Mouse (Mus musculus): ENCODE data around the gene Slc6a16.
A peak's percentile ranks its signal among the peaks of the same experiment; 100 is the strongest.

Gene Slc6a16

GRCm38 (mm10) chr7:45240633-45241388 is at the start of gene Slc6a16:
TSS of gene Slc6a16 (plus strand) at chr7:45241085.
- no peak for DNase-seq

- DNase-seq: no peak
Observed at GRCm38 (mm10) chr7:45191161-45191560, 49.7 kb upstream of the Slc6a16 start.

GRCm38 (mm10) chr7:45191803-45192363 is 49.0 kb upstream of the Slc6a16 start:
- DNase-seq: peak; percentile 79 to 85

- DNase-seq: peak in 1 of 2 experiments; percentile 36
Observed at GRCm38 (mm10) chr7:45192585-45193310, 48.1 kb upstream of the Slc6a16 start.

GRCm38 (mm10) chr7:45193406-45193805 is 47.5 kb upstream of the Slc6a16 start:
- DNase-seq: peak; percentile 61 to 70

- DNase-seq: peak; percentile 65 to 72
Observed at GRCm38 (mm10) chr7:45193871-45194785, 46.8 kb upstream of the Slc6a16 start.

GRCm38 (mm10) chr7:45195341-45196175 is 45.3 kb upstream of the Slc6a16 start:
- DNase-seq: peak; percentile 58 to 59

- peak in 1 of 2 experiments; percentile 22 for DNase-seq
Observed at GRCm38 (mm10) chr7:45196176-45196535, 44.7 kb upstream of the Slc6a16 start.

- DNase-seq: peak in 1 of 2 experiments; percentile 21
Observed at GRCm38 (mm10) chr7:45196994-45197393, 43.9 kb upstream of the Slc6a16 start.

GRCm38 (mm10) chr7:45198435-45198834 is 42.5 kb upstream of the Slc6a16 start:
- peak; percentile 90 to 93 for DNase-seq

- peak in 1 of 2 experiments; percentile 39 for DNase-seq
Observed at GRCm38 (mm10) chr7:45198961-45199360, 41.9 kb upstream of the Slc6a16 start.

GRCm38 (mm10) chr7:45202654-45203053 is 38.2 kb upstream of the Slc6a16 start:
- no peak for DNase-seq

- peak; percentile 94 to 97 for DNase-seq
Observed at GRCm38 (mm10) chr7:45204380-45205143, 36.3 kb upstream of the Slc6a16 start, which contains the start of gene Ccdc155. TSS of gene Ccdc155 (minus strand) at chr7:45204892.

- DNase-seq: no peak
Observed at GRCm38 (mm10) chr7:45208260-45208659, 32.6 kb upstream of the Slc6a16 start.

GRCm38 (mm10) chr7:45211070-45211469 is 29.8 kb upstream of the Slc6a16 start:
- DNase-seq: no peak

- no peak for DNase-seq
Observed at GRCm38 (mm10) chr7:45211851-45212251, 29.0 kb upstream of the Slc6a16 start, which contains the start of gene Dkkl1. TSS of gene Dkkl1 (minus strand) at chr7:45212147.

GRCm38 (mm10) chr7:45212356-45212755 is 28.5 kb upstream of the Slc6a16 start:
- DNase-seq: no peak

- no peak for DNase-seq
Observed at GRCm38 (mm10) chr7:45213708-45214107, 27.2 kb upstream of the Slc6a16 start.

GRCm38 (mm10) chr7:45215673-45216441 is 25.0 kb upstream of the Slc6a16 start, which contains the start of gene Tead2:
TSS of gene Tead2 (plus strand) at chr7:45215753.
- DNase-seq: no peak

Data from cerebellum, adult 18-20 months (tissue).